Mouse (Mus musculus) gastrocnemius, postnatal 10 days (tissue): ENCODE data around the gene Gpr155. TPM values are rescaled to one million over a fixed set of nuclear protein-coding genes. Genes with fewer than 3 reads are reported as not detected.

ENCODE experiments used
- DNase-seq: peaks from one replicate; pipeline ENCODE4 v3.0.0; 2021; ENCODE audit warnings: mixed read lengths
- total RNA-seq, 2 experiments: library from RNA; stranded (reverse); gene quantifications; 2 replicates each; pipeline ENCODE4 v1.2.3; 2021

Gene Gpr155
- total RNA-seq, 2 experiments from 2014 or later, result 11.9 to 12.0 TPM

- no peak for DNase-seq
Measured at GRCm38 (mm10) chr2:73387806-73388205, 1.4 kb upstream of the Gpr155 start.

GRCm38 (mm10) chr2:73385641-73386355, 574 bp downstream of the Gpr155 start:
- DNase-seq, result peak; percentile 6

- DNase-seq, result no peak
Measured at GRCm38 (mm10) chr2:73385172-73385571, 1.2 kb downstream of the Gpr155 start.

GRCm38 (mm10) chr2:73380298-73380975, 5.9 kb downstream of the Gpr155 start:
- no peak for DNase-seq

GRCm38 (mm10) chr2:73379656-73380055, 6.7 kb downstream of the Gpr155 start:
- no peak for DNase-seq

- no peak for DNase-seq
Measured at GRCm38 (mm10) chr2:73378326-73378725, 8.0 kb downstream of the Gpr155 start.

- no peak for DNase-seq
Measured at GRCm38 (mm10) chr2:73371530-73372335, 14.6 kb downstream of the Gpr155 start.

GRCm38 (mm10) chr2:73363448-73363847, 22.9 kb downstream of the Gpr155 start:
- DNase-seq, result no peak

GRCm38 (mm10) chr2:73360536-73360935, 25.8 kb downstream of the Gpr155 start:
- no peak for DNase-seq

GRCm38 (mm10) chr2:73359941-73360340, 26.4 kb downstream of the Gpr155 start:
- DNase-seq, result no peak

GRCm38 (mm10) chr2:73357004-73357403, 29.4 kb downstream of the Gpr155 start:
- DNase-seq, result peak; percentile 36

GRCm38 (mm10) chr2:73351927-73352374, 34.4 kb downstream of the Gpr155 start:
- no peak for DNase-seq

- no peak for DNase-seq
Measured at GRCm38 (mm10) chr2:73351496-73351895, 34.9 kb downstream of the Gpr155 start.

- DNase-seq, result no peak
Measured at GRCm38 (mm10) chr2:73348221-73348620, 38.2 kb downstream of the Gpr155 start.

- DNase-seq, result no peak
Measured at GRCm38 (mm10) chr2:73347766-73348165, 38.6 kb downstream of the Gpr155 start.

- DNase-seq, result no peak
Measured at GRCm38 (mm10) chr2:73347136-73347535, 39.2 kb downstream of the Gpr155 start.

GRCm38 (mm10) chr2:73346345-73347086, 39.9 kb downstream of the Gpr155 start:
- no peak for DNase-seq

- DNase-seq, result no peak
Measured at GRCm38 (mm10) chr2:73345204-73345603, 41.2 kb downstream of the Gpr155 start.

GRCm38 (mm10) chr2:73343701-73344100, 42.7 kb downstream of the Gpr155 start:
- DNase-seq, result no peak

GRCm38 (mm10) chr2:73338415-73338814, 48.0 kb downstream of the Gpr155 start:
- DNase-seq, result no peak

- DNase-seq, result no peak
Measured at GRCm38 (mm10) chr2:73335949-73336348, 50.4 kb downstream of the Gpr155 start.

- DNase-seq, result no peak
Measured at GRCm38 (mm10) chr2:73325871-73326270, 60.5 kb downstream of the Gpr155 start.
